Mouse (Mus musculus): ENCODE measurements at regions not wholly inside any gene's neighbourhood (a gene's known extent, or its start where the extent isn't known, plus 50 kb on each side); places are given as distances from the start of the nearest gene placed in this dataset.

- TF ChIP-seq CTCF (IDR thresholded peaks at IDR 0.05; ENCODE audit: borderline replicate concordance, control insufficient read depth, extremely low read depth, insufficient read depth, low read length, poor library complexity): no peak
- TF ChIP-seq POLR2A (IDR thresholded peaks at IDR 0.05; ENCODE audit: control insufficient read depth, extremely low read depth, insufficient read depth, low read length, poor library complexity): no peak
These were observed 62.6 kb upstream of the Med14 start for GRCm38 (mm10) chrX:12824497-12824896.

Data from thymus, adult 2 months (tissue).